Mouse (Mus musculus): ENCODE data around the gene Gm49721.
"Not testable (repeated sequence)": the region's sequence is repeated elsewhere in the genome, so short reads cannot be mapped to it uniquely, and the experiment has no call there.

Gene Gm49721

DNA sequence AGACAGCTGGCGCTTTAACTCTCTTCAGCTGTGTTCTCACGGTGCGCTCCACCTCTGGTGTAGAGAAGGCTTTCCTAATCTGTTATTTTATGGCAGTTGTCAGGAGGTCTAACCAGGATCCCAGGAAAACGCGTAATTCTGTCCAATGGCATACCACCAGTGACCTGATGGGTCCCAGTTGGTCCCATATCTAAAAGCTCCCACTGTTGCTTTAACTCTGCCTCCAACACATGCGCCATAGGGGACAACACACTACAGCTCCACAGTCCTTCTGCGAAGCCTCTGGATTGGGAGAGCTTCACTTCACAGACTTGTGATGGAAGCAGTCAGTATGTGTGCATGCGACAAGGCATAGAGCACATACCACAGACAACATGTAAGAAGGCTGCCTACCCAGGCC lies 1.4 kb downstream of the Gm49721 start:
- not testable (repeated sequence) for DNase-seq (ENCODE audit: low read depth)

GRCm38 (mm10) chr17:6986118-6986517 lies 7.4 kb downstream of the Gm49721 start:
- DNase-seq (ENCODE audit: low read depth): not testable (repeated sequence)

DNA sequence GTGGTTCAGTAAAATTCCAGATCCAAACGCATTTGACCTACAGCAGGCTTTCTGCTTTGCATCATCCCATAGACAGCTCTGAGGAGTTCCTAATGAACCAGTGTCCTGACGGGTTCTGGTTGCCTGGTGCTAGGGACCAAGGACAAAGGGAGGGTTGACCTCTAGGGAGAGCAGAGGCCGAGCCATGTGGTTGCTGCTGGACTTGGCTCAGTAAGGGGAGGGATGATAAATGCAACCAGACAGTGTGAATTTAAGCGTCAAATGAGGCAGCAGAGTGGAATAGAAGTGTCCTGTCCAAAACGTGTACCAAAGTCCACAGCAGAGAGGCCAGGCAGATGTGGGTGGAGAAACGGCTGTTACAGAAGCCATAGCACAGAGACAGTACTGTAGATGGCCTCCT lies 16.8 kb downstream of the Gm49721 start:
- DNase-seq (ENCODE audit: low read depth): not testable (repeated sequence)

DNA sequence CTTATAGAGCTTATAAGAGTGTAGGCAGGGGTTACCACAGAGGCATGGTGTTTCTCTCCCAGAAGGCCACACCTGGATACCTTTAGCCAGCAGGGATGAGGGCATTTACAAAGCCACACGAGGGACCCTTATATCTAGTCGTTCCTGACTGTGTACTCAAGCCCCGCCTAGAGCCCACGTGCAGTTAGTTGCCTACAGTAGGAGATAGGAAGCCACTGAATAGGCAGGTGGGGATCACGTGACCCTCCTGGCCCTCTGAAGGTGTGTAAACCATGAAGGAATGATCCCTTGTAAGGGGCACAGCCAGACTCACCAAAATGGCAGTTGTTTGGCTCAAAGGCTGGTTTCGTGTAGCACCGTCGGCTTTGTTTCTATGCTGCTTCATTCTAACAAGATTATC lies 18.1 kb downstream of the Gm49721 start:
- DNase-seq (ENCODE audit: low read depth): not testable (repeated sequence)

DNA sequence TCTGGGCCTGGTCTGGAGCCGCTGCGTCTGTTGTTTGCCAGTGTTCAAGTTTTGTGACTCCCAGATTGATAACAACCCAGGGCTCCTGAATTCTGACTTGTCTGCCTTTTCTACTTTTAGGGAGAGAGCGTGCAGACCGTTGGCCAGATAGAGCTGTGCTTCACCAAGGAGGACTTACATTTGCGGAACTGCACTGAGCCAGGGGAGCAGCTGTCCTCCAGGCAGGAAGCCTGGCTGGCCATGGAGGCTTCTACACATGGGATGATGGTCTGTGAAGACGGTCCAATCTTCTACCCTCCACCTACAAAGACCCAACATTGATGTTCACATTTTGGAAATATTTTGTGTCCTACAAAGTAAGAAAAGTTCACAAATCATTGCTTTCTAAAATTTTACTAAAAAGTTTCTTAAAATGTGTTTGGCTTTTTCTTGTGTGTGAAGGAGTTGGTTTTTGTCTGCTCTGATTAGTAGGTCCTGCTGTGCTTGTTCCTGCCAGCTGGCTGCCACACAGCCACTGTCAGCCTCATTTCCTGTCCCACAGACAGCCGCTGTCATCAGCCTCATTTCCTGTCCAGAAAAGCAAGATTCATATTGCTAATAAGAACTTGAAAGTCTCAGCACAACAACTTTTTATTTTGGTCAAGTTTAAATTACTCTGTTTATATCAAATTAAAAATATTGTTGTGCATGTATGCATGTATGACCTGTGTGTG lies 19.2 kb downstream of the Gm49721 start:
- DNase-seq (ENCODE audit: low read depth): not testable (repeated sequence)

GRCm38 (mm10) chr17:7001790-7002585 lies 23.3 kb downstream of the Gm49721 start:
- DNase-seq (ENCODE audit: low read depth): not testable (repeated sequence)

DNA sequence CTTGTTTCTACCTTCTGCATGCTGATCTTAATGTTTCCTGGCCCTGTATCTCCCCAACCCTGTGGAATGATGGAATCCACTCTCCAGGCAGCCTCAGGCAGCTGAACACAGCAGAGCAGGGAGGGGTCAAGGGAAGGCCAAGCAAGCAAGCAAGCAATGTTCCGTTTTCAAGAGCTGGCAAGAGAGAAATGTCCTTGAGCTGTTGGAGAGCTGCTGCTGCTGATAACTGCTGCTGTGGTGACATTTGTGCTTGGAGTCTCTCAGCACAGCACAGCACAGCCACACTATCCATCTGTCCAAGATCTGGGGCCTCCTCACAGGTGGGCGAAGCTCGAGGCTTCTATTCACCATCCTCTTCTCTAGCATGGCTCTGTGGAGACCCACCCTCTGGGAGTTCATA lies 24.7 kb downstream of the Gm49721 start:
- DNase-seq (ENCODE audit: low read depth): not testable (repeated sequence)

DNA sequence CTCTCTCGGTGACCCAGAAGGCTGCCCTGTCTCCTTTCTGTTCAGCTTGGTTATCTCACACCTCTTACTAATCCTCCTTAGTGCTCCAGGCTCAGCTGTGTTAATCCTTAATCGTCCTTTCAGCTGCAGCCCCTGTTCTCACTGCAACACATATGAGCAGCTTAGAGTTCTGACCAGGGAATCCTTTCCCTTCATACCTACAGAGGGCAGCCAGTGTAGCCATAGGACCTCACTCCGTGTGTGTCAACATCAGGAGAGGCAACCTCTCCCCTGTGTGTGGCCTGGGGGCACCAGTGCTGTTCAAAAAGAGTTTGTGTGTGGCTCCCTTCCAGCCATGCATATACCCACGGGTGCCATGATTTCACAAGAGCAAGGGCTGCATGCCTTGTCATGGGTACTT lies 26.9 kb downstream of the Gm49721 start:
- DNase-seq (ENCODE audit: low read depth): not testable (repeated sequence)

DNA sequence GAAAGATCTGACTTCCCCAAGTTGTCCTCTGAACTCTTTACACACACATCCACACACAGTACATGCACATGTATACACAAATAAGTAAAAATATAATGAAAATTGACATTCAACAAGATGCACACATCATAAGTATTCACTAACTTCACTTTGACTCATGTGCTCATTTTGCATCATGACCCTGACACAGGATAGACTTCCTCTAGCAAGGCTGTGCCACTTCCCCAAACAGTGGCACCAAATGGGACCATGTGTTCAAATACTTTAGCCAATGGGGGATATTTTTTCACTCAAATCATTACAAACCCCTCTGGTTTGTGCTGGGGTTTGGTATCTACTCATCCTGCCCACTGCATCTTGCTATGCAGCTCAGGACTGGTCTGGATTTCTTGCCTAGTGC lies 30.2 kb downstream of the Gm49721 start:
- not testable (repeated sequence) for DNase-seq (ENCODE audit: low read depth)

DNA sequence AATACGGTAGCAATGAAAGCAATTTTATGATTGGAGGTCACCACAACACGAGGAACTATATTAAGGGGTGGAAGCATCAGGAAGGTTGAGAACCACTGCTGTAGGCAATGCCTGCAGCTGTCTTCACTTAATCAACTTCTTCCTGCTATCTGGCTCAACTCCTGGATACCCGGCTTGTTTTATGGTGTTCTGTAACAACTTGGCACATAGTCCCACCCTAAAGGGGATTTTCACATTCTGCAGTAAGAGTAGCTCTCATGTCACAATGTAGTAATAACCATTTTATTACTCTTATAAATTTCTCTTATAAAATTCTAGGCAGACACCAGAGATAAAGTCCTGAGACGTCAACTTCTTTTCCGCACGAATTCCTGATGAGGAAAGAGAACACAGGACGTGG lies 30.7 kb downstream of the Gm49721 start:
- DNase-seq (ENCODE audit: low read depth): not testable (repeated sequence)

GRCm38 (mm10) chr17:7009901-7010300 lies 31.2 kb downstream of the Gm49721 start:
- DNase-seq (ENCODE audit: low read depth): not testable (repeated sequence)

- not testable (repeated sequence) for DNase-seq (ENCODE audit: low read depth)
Measured at GRCm38 (mm10) chr17:7014190-7014589, 35.5 kb downstream of the Gm49721 start.

- DNase-seq (ENCODE audit: low read depth): not testable (repeated sequence)
Measured at GRCm38 (mm10) chr17:7025257-7025656, 46.6 kb downstream of the Gm49721 start, which contains the start of gene Gm1604a. Gm1604a (plus strand) TSS chr17:7025568.

DNA sequence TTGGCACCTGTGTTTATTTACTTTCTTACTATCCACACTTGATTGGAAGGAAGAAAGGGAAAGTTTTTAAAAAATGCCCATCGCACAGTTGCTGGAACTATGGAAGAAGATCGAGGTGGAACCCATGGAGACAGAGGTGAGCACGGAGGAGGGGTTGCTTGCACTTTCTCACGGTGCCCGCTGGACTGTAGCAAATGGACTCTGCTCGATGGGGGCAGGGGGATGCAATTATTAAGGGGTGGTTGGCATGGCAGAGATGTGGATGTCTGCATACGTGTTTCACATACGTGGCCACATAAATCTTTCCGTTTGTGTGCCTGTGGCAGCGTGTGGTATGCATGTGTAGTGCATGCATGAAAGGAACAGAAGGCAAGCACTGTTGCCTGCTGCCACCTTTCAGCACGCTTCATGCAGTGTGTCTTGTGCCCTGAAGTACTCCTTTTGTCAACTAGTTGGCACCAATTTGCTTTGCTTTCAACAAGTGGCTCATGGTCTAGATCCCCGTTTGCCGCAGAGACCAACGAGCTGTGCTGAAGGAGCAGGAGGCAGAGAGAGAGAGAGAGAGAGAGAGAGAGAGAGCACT lies 47.2 kb downstream of the Gm49721 start:
- not testable (repeated sequence) for DNase-seq (ENCODE audit: low read depth)

GRCm38 (mm10) chr17:7030204-7030603 lies 51.5 kb downstream of the Gm49721 start:
- DNase-seq (ENCODE audit: low read depth): not testable (repeated sequence)

GRCm38 (mm10) chr17:7030622-7031174 lies 52.0 kb downstream of the Gm49721 start:
- not testable (repeated sequence) for DNase-seq (ENCODE audit: low read depth)

- DNase-seq (ENCODE audit: low read depth): not testable (repeated sequence)
Measured at GRCm38 (mm10) chr17:7033192-7034166, 54.8 kb downstream of the Gm49721 start.

- not testable (repeated sequence) for DNase-seq (ENCODE audit: low read depth)
Measured at GRCm38 (mm10) chr17:7068997-7069539, 90.4 kb downstream of the Gm49721 start.

DNA sequence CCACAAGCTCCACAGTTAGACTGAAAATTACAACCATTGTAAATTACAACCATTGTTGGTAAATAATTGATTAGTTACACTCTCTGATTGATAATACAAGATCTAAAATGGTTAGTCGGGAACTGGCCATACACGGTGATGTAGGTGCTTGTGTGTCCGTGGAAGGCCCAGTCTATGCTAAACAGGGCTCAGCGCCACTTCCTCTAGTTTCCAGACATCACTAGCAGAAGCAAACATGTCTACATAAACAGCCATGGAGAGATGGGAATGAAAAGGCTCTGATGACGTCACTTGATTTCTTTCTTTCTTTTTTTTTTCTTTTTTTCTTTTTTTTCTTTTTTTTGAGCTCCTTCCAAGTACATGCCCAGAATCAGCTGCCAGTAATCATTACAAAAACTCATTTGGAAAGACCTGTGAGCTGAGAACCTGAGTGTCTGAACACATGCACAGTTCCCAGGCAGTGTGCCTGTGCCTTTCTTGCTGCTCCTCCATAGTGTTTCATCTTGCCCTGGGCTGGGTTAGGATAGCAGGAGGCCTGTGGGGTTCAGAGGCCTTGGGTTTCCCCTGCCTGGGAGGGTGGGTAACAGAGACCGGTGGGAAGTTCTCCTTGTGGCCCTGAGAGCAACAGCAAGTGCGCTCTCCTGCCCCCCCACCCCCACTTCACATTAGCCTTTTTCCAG lies 91.0 kb downstream of the Gm49721 start:
- not testable (repeated sequence) for DNase-seq (ENCODE audit: low read depth)

GRCm38 (mm10) chr17:7074494-7074893 lies 95.8 kb downstream of the Gm49721 start:
- not testable (repeated sequence) for DNase-seq (ENCODE audit: low read depth)
